Mouse (Mus musculus) embryo, embryonic 11.5 days (tissue): ENCODE results near the gene Gpx4.

Experiments used
- DNase-seq: peaks from one replicate; pipeline ENCODE4 v3.0.0-alpha.2; 2012; ENCODE audit warnings: low read depth, low spot score

Gene Gpx4

GRCm38 (mm10) chr10:80103032-80103431 is 56.1 kb downstream of the Gpx4 start:
- DNase-seq: no peak

- no peak for DNase-seq
Observed at GRCm38 (mm10) chr10:80104181-80104580, 57.2 kb downstream of the Gpx4 start.

GRCm38 (mm10) chr10:80105460-80105859 is 58.5 kb downstream of the Gpx4 start, which contains the start of gene Sbno2:
Sbno2 (minus strand) TSS chr10:80105571.
- DNase-seq: no peak

- no peak for DNase-seq
Observed at GRCm38 (mm10) chr10:80105926-80106325, 59.0 kb downstream of the Gpx4 start.
